Mouse (Mus musculus) forebrain, embryonic 16.5 days (tissue): ENCODE data around the gene Pop5. TPM values are rescaled to one million over a fixed set of nuclear protein-coding genes. Genes with fewer than 3 reads are reported as not detected.

Source experiments
- ATAC-seq: fragments of 200-750 bp; cut with Nextera tagmentation; 2 replicates; pipeline ENCODE4 v1.8.0; 2017; ENCODE audit warnings: mild to moderate bottlenecking, moderate library complexity
- H3K27ac ChIP-seq: fragments of 300-500 bp; sonication (generic); 2 replicates; pipeline ENCODE4 v1.5.1; 2014; ENCODE audit warnings: low read length, control low read depth
- H3K27me3 ChIP-seq: fragments of 300-500 bp; sonication (generic); replicated peaks from 2 replicates; pipeline ENCODE4 v1.6.1; 2014; ENCODE audit warnings: low read length; ENCODE audit not compliant: control insufficient read depth, insufficient read depth
- H3K36me3 ChIP-seq: fragments of 300-500 bp; sonication (generic); 2 replicates; pipeline ENCODE4 v1.6.1; 2014; ENCODE audit not compliant: control insufficient read depth, insufficient read depth
- H3K4me1 ChIP-seq: fragments of 300-500 bp; sonication (generic); replicated peaks from 2 replicates; pipeline ENCODE4 v1.6.1; 2014; ENCODE audit warnings: low read length; ENCODE audit not compliant: control insufficient read depth, insufficient read depth
- H3K4me2 ChIP-seq: fragments of 300-500 bp; sonication (generic); 2 replicates; pipeline ENCODE4 v1.6.1; 2014; ENCODE audit warnings: mild to moderate bottlenecking, low read length, control low read depth
- H3K4me3 ChIP-seq: fragments of 300-500 bp; sonication (generic); replicated peaks from 2 replicates; pipeline ENCODE4 v1.5.1; 2014; ENCODE audit warnings: mild to moderate bottlenecking, low read length, control low read depth
- H3K9ac ChIP-seq: fragments of 300-500 bp; sonication (generic); replicated peaks from 2 replicates; pipeline ENCODE4 v1.6.1; 2014; ENCODE audit warnings: low read depth, low read length, control low read depth
- H3K9me3 ChIP-seq: fragments of 300-500 bp; sonication (generic); 2 replicates; pipeline ENCODE4 v1.6.1; 2016; ENCODE audit warnings: low read length; ENCODE audit not compliant: control insufficient read depth
- WGBS: fragments of 180-500 bp; shearing (Covaris S2); extraction: QIAGEN DNeasy Blood & Tissue Kit; methylation state at CpG from one replicate; pipeline ENCODE4 v1.1.7; 2014; 5-methylcytosine and 5-hydroxymethylcytosine counted together
- polyA plus RNA-seq: library from polyadenylated mRNA; unstranded; fragments of >200 nt; fragmentation: Nextera tagmentation; extraction: Ambion mirVana; gene quantifications from 2 replicates; pipeline ENCODE4 v1.2.1, GENCODE M21; 2015

The Pop5 gene
- polyA plus RNA-seq, 1 experiment from 2014 or later, result 85.3 TPM

DNA sequence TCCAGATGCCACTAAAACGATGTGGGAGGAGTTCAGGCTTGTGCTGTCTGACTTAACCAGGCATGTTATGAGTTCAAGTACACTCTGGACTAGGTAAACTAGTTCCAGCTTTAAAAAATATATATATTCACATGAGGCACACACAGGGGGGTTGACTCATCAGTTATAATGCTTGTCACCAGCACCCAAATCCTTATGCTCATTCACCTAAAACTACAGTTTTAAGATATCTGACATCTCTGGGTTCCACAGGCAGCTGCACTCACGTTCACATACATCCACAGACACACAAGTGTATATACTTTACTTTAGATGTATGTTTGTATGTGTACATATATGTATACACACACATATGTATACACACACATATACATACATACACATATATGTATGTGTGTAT, 43.1 kb downstream of the Pop5 start:
- no peak overlapping the region for H3K27ac ChIP-seq
- no peak for ATAC-seq
- no peak overlapping the region for H3K4me3 ChIP-seq
- 0 out of 2 replicates have a peak, but pooled peaks cover 3% of the 10 kb centered on the region for H3K36me3 ChIP-seq
- no peaks in the 10 kb centered on the region for H3K27me3 ChIP-seq
- H3K9me3 ChIP-seq, result no peaks in the 10 kb centered on the region
- no peak overlapping the region for H3K4me2 ChIP-seq
- H3K9ac ChIP-seq, result no peak overlapping the region
- H3K4me1 ChIP-seq, result peaks cover 6% of the 10 kb centered on the region
- 44% methylated on average over 2 of the region's 2 CpGs for WGBS

DNA sequence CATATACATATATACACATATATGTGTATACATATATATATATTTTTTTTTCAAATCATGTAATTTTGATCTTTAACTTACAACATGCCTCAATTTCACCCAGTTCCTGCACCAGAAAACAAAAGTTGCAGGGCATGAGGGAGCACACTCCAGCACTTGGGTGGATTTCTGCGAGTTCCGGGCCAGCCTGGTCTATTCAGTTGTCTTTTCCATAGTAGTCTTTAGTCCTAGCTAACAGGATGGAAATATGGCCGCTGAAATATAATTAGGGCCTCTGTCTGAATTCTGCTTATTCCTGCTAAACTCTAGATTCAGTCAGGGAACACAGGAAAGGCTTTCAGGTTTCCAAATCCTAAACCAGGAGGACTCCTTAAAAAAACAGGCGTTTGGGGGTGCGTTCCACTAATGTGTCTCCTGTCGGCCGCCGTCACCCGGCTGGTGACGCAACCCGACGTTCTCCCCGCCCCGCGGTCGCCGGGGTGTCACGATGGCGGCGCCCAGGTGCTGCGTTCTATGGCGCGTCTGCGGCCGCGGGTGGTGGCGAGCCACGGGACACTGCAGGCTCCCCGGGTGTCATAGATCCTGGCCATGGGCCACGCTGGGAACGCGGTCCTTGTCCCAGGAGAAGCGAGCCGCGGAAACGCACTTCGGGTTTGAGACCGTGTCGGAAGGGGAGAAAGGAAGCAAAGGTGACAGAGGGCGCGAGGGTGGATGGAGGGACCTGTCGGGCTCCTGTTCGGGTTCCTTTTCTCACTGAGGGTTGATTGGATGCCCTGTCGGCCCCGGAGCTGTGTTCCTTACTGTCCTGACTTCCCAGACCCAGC, 43.8 kb downstream of the Pop5 start, which contains the start of gene Coq5:
Gene Coq5, plus strand, starts transcription at position 441 of the 824 bp plus-strand sequence.
- 3% methylated on average over 45 of the region's 45 CpGs for WGBS
- H3K27ac ChIP-seq, result peak within 1 kb of the TSS; percentile 70
- peak within 1 kb of the TSS; percentile 95 for H3K4me3 ChIP-seq

GRCm38 (mm10) chr5:115280050-115280687, 44.5 kb downstream of the Pop5 start:
- Histone ChIP-seq H3K9me3 (no peaks in the 10 kb centered on the region), H3K4me1 (peaks cover 6% of the 10 kb centered on the region), H3K4me3 (peak overlapping the region; percentile 95), H3K9ac (peak overlapping the region; percentile 67), H3K36me3 (peaks cover 13% of the 10 kb centered on the region), H3K27ac (peak overlapping the region; percentile 70; the same call in 1 of the 2 replicates), H3K27me3 (no peaks in the 10 kb centered on the region), H3K4me2 (peak overlapping the region; percentile 92)
- peak; percentile 10; the same call in 1 of the 2 replicates for ATAC-seq
- WGBS, result 10% methylated on average over 17 of the region's 17 CpGs

More for the DNA sequence above, 43.8 kb downstream of the Pop5 start, which contains the start of gene Coq5:
- Histone ChIP-seq H3K9ac (peak within 1 kb of the TSS; percentile 67), H3K4me1 (peaks cover 6% of the 10 kb centered on the region), H3K27me3 (no peaks in the 10 kb centered on the region), H3K4me2 (peak within 1 kb of the TSS; percentile 92), H3K36me3 (peaks cover 9% of the 10 kb centered on the region), H3K9me3 (no peaks in the 10 kb centered on the region)
- peak; percentile 90 for ATAC-seq

GRCm38 (mm10) chr5:115284735-115285134, 49.1 kb downstream of the Pop5 start:
- Histone ChIP-seq H3K4me2 (no peak overlapping the region), H3K9me3 (no peaks in the 10 kb centered on the region), H3K4me1 (peaks cover 6% of the 10 kb centered on the region), H3K4me3 (no peak overlapping the region), H3K27me3 (no peaks in the 10 kb centered on the region), H3K36me3 (peaks cover 13% of the 10 kb centered on the region), H3K27ac (no peak overlapping the region), H3K9ac (no peak overlapping the region)
- no peak for ATAC-seq
- 88% methylated on average over 3 of the region's 3 CpGs for WGBS

DNA sequence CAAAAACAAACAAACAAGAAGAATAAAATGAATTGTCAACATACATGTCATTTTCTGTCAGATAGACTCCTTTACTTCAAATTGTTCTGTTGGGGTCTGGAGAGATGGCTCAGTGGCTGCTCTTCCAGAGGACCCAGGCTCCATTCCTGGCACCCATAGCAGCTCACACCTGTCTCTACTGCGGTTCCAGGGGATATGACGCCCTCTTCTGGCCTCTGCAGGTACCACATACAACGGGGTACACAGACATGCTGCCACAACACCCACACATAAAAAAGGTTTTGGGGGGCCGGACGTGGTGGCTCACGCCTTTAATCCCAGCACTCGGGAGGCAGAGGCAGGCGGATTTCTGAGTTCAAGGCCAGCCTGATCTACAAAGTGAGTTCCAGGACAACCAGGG, 58.5 kb downstream of the Pop5 start:
- 89% methylated on average over 8 of the region's 8 CpGs for whole genome bisulfite sequencing
- Histone ChIP-seq H3K27ac (no peak overlapping the region), H3K9ac (no peak overlapping the region), H3K27me3 (no peaks in the 10 kb centered on the region), H3K36me3 (peaks cover 31% of the 10 kb centered on the region), H3K4me2 (no peak overlapping the region), H3K4me1 (peaks cover 17% of the 10 kb centered on the region), H3K4me3 (no peak overlapping the region), H3K9me3 (no peaks in the 10 kb centered on the region)
- ATAC-seq, result no peak

Other genes with a start within 250 kb of the Pop5 start
- gene Sppl3, start 224.7 kb upstream of the Pop5 start, polyA plus RNA-seq, result 16.5 and 16.6 TPM in 2 replicates
- gene Gm10401, start 137.5 kb upstream of the Pop5 start, polyA plus RNA-seq, result 34.9 and 38.1 TPM in 2 replicates
- 18.0 and 19.8 TPM in 2 replicates for gene Acads, start 116.5 kb upstream of the Pop5 start, polyA plus RNA-seq
- 35.3 and 39.8 TPM in 2 replicates for gene Unc119b, start 100.9 kb upstream of the Pop5 start, polyA plus RNA-seq
- gene Mlec, start 77.7 kb upstream of the Pop5 start, polyA plus RNA-seq, result 19.3 and 21.1 TPM in 2 replicates
- gene Cabp1, start 41.5 kb upstream of the Pop5 start, polyA plus RNA-seq, result 8.3 and 9.2 TPM in 2 replicates
- gene Rnf10, start 37.1 kb downstream of the Pop5 start, polyA plus RNA-seq, result 168 and 176 TPM in 2 replicates
- 62.9 and 64.3 TPM in 2 replicates for gene Coq5, start 43.8 kb downstream of the Pop5 start, polyA plus RNA-seq
- gene Dynll1, start 65.2 kb downstream of the Pop5 start, polyA plus RNA-seq, result 1,337 and 1,455 TPM in 2 replicates
- gene Srsf9, start 91.3 kb downstream of the Pop5 start, polyA plus RNA-seq, result 165 and 183 TPM in 2 replicates
- 35.9 and 40.7 TPM in 2 replicates for gene Gatc, start 105.3 kb downstream of the Pop5 start, polyA plus RNA-seq
- 59.9 and 62.3 TPM in 2 replicates for gene Triap1, start 105.4 kb downstream of the Pop5 start, polyA plus RNA-seq
- 864 and 925 TPM in 2 replicates for gene Cox6a1, start 113.1 kb downstream of the Pop5 start, polyA plus RNA-seq
- gene Msi1, start 193.8 kb downstream of the Pop5 start, polyA plus RNA-seq, result 53.9 and 62.2 TPM in 2 replicates
- gene Pla2g1b, start 230.4 kb downstream of the Pop5 start, polyA plus RNA-seq, result not detected in 2 replicates
- gene Sirt4, start 248.9 kb downstream of the Pop5 start, polyA plus RNA-seq, result 32.7 and 37.6 TPM in 2 replicates